Mouse (Mus musculus) CH12F3 (cell line): ENCODE measurements around the gene Ptcd3.
"Not testable (repeated sequence)": the region's sequence is repeated elsewhere in the genome, so short reads cannot be mapped to it uniquely, and the experiment has no call there.

Source experiments
- in situ Hi-C: fragments of 300-500 bp; cut with MboI; formaldehyde crosslinking; loops from 2 replicates; pipeline ENCODE4 v1.14.3; 2020; ENCODE audit warnings: low sequenced_read_pairs

Ptcd3 gene

DNA sequence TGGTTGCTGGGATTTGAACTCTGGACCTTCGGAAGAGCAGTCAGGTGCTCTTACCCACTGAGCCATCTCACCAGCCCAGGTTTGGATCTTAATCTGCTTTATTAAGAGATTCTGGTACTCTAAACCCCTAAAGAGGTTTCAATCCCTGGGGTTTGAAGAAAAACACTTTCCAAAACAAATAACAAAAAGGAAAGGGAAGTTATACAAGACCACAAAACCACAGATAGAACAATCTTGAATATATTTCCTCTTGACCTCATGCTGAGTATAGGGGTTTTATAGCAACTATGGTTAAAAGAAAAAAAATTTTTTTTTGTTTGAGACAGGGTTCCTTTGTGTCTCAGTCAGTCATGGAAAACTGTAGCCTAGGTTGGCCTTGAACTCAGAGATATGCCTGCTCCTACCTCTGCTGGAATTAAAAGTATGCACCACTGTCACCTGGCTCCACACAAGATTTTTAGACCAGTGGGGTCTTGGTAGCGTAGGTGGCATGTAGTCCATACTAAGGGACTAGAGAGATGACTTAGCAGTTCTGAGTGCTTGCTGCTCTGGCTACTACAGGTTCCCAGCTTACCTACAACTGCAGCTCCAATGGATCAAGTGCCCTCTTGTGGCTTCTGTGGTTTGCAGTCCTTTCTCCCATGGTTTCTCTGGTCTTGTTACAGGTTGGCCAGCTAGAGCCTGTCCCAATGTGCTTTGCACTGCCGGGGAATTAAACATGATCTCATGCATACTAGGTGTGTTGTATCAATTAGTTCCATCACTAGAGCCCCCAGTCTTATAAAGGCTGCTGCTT lies 30.4 kb downstream of the Ptcd3 start:
- in situ Hi-C loops = no loop called here

DNA sequence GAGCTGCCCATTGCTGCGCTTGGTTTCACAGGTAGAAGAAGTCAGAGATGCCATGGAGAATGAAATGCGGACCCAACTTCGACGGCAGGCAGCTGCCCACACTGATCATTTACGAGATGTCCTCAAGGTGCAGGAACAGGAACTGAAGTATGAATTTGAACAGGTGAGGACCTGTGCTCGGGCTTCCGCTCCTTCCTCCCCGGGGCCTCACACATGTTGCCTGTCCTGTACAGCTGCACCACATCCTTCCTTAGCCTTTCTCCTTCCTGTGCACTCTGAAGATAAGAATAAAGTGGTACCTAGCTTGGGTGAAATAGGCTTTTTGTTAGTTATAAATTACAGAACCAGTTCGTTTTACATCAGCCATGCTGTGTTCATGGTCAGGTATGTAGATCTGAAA lies 37.2 kb downstream of the Ptcd3 start:
- in situ Hi-C loops = no loop called here

DNA sequence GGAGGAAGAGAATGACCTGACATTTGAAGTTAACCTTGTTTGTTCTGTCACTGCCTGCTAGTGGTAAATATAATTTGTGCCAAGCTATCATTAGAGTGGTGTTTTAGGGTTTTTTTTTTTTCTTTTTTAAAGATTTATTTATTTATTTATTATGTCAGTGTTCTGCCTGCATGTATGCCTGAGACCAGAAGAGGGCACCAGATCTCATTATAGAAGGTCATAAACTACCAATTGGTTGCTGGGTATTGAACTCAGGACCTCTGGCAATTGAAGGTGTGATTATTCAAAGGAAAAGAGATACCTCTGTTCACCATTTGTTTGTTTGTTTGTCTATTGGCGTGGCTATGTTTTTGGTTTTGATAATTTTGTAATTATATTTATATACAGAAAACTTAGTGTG lies 39.7 kb downstream of the Ptcd3 start:
- in situ Hi-C loops = no loop called here

DNA sequence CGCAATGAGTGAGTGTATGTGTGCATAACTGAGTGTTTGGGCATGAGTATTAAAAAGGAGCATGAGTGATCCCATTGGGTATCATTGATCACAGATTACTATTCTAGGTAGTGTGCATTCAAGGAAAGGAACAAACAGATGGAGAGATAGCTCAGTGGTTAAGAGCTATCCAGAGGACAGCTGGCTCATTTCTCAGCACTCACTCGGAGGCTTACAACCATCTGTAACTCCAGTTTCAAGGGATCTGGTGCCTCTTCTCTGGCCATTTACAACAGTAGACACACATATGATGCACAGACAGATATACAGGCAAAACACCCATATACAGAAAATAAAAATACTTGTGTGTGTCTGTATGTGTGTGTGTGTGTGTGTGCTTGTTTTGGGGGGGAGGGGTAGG lies 40.8 kb downstream of the Ptcd3 start:
- in situ Hi-C loops = no loop called here

DNA sequence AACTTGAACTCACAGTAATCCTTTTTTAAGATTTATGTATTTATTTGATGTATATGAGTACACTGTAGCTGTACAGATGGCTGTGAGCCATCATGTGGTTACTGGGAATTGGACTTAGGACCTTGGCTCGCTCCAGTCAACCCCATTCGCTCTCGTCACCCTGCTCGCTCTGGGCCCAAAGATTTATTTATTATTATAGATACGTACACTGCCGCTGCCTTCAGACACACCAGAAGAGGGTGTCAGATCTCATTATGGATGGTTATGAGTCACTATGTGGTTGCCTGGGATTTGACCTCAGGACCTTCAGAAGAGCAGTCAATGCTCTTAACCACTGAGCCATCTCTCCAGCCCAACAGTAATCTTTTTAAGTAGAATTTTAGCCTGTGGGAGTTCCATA lies 61.6 kb downstream of the Ptcd3 start:
- in situ Hi-C loops = not testable (repeated sequence)

DNA sequence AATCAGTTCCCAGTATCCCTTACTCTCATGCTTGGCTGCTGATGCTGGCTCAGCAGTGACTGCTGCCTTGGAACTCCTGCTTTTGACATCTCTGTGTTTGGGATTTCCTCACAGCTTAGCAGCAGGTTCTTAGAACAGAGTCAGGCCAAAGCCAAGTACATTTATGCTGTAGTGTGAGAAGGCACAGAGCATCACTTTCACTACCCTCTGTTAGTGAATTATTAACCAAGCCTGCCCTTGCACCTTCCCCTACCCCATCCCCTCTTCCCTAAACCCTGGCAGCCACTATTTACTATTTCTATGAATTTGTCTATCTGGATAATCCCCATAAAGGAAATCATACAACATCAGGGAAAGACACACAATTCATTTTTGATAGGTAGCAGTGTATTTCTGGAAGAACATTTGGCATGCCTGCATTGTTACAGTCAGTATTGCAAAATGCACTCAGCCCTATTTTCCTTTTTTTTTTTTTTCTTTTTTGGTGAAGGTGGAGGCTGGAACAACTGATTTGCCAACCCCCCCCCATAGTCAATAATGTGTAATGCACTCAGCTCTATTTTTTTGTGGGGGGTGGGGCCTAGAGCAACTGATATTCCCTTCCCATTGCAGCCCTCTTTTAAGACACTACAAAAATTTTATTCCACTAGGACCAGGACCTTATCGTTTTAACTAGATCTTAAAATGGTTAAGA lies 67.8 kb downstream of the Ptcd3 start:
- in situ Hi-C loops = no loop called here

DNA sequence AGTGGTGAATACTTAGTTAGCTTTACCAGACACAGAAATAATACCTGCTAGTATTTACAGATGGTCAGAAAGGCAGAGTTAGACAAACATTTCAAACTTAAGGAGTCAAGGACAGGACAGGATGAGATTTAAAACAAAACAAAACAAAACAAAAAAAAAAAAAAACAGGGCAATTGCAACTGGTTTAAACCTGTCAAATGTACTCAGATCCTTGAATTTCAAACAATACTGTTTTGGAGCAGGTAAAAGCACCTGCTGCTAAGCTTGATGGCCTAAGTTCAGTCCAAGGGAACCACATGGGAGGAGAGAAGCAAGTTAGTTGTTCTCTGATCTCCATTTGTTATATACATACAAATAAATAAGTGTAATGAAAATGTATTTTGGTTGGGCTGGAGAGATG lies 68.7 kb downstream of the Ptcd3 start:
- in situ Hi-C loops = no loop called here

DNA sequence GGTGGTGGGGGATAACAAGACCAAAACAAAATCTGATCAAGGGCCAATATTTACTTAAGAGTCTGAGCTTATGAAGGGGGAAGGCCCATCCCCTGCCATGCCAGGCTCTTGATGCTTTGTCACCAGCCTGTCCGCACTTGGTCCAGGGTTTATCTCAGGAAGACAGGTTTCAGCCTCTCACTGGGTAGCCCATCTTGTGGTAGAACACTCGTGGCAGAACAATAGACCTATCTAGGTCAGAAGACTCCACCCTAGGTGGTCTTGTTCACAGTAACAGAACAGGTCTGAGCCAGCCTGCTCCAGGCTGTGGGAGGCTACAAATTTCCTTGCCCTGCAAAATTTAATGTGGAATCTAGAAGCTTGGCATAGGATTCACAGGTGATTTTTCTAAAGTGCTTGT lies 71.7 kb downstream of the Ptcd3 start:
- in situ Hi-C loops = no loop called here

DNA sequence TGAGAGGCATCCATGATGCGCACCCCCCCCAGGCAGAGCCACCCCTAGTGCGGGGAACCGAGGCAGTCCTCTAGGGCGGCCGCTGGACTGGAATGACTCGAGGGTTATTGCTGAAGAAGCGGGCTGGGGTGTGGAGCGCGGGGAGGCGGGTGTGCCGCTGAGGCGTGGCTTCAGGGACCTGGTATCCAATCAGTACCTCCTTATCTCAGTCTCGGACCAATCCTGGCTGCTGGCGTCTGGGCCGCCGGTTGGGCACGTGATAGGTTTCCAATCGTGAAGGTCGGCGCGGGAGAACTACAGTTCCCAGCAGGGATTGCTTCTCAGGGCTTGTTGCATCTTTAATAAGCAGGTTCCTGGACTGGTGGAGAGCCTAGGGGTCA lies 77.0 kb downstream of the Ptcd3 start:
- in situ Hi-C loops = no loop called here

DNA sequence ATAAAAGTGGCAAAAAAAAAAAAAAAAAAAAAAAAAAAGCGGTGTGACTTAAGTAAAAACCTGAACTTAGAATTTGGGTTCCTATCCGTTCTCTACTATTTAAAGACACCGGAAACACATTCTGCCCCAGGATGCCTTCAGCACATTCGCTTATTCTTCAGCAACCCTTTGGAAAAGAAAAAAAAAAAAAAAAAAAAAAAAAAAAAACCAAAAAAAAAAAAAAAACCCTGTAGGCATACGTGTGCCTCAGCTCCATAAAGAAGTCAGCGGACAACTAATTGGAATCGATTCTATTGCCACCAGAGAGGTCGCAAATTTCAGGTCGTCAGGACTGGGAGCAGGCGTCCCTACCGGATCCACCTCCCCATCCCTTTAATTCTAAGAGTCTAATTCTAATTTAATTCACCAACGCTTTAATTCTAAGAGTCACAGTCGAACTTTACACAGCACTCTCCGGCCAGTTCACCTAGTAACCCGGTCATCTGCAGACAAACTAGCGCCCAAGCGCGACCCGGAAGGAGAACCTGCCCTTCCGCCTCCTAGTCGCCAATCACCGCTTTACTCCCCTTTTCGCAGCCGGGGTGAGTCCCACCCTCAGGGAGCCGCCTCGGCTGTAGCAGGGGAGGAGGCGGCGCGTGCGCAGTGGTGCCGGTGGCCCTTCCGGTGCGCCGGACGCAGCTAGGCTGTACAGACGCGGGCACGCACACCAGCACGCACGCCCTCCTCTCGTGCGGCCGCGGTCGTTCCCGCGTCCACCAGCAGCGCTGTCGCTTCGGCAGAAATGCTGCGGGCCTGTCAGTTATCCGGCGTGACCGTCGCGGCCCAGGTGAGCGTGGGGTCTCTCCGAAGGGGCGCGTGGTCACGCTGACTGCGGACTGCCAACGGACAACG lies 77.6 kb downstream of the Ptcd3 start, which contains the start of gene Immt:
Gene Immt, plus strand, starts transcription at position 642 of the 891 bp plus-strand sequence.
- in situ Hi-C loops = no loop called here
